Mouse (Mus musculus) brain, embryonic 14.5 days (tissue): Measurements from ENCODE around the gene Cmip. TPM values are rescaled to one million over a fixed set of nuclear protein-coding genes. Genes with fewer than 3 reads are reported as not detected.

ENCODE experiments used
- DNase-seq: peaks from one replicate; pipeline ENCODE4 v3.0.0-alpha.2; 2011; ENCODE audit warnings: low read depth
- CTCF ChIP-seq: fragments of 200-500 bp; IDR thresholded peaks from 2 replicates; pipeline ENCODE4 v1.5.1; 2012; ENCODE audit warnings: inconsistent platforms, mild to moderate bottlenecking, moderate library complexity, borderline replicate concordance; ENCODE audit not compliant: insufficient read depth, insufficient read length; ENCODE audit errors: extremely low read depth
- POLR2A ChIP-seq: fragments of 200-500 bp; IDR thresholded peaks from 2 replicates; pipeline ENCODE4 v1.6.1; 2012; ENCODE audit warnings: mild to moderate bottlenecking, inconsistent platforms, borderline replicate concordance; ENCODE audit not compliant: poor library complexity, insufficient read depth, insufficient read length, severe bottlenecking; ENCODE audit errors: extremely low read depth
- polyA plus RNA-seq: library from polyadenylated mRNA; depleted of rRNA; stranded (reverse); fragments of >200 nt; gene quantifications from 2 replicates; pipeline ENCODE4 v1.2.3, GENCODE M21; 2012

Gene Cmip
- polyA plus RNA-seq, 1 experiment = 205 TPM

DNA sequence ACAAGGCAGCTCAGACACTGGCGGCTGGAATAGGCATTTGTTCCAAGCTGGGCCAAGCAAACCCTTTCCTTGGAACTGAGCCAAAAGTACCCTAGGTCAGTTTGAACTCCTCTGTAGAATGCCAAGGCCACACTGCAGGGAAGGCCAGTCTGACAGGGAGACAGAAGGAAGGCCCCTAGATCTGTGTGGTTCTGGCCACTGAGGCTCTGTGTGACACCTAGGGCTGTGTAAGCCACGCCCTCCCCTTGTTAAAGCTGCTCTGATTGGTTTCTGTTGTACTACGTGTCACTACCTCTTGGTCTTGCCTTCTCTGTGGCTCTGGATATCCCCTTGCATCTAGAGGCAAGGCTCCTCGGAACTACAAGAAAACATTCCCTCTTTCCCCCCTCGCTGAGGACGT is 12.3 kb upstream of the Cmip start:
- TF ChIP-seq POLR2A = no peak
- TF ChIP-seq CTCF = no peak
- DNase-seq = no peak

DNA sequence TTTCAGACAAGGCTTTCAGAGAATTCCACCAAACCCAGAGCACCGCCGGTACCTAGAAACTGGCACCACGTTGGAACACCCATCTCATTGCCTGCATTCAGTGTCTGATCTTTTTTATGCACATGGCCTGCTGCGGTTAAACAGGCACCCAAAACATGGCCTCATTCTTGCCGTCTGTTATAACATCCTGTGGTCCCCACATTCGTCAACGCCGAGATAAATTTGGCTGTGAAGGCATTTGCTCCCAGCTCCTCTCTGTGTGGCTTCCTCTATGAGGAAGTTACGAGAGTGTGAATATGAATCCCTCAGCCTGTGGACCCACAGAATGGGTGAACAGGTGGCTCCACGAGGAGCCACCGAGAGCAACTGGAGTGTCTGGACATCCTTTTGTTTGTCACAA is 8.5 kb upstream of the Cmip start:
- TF ChIP-seq CTCF = no peak
- TF ChIP-seq POLR2A = no peak
- no peak for DNase-seq

DNA sequence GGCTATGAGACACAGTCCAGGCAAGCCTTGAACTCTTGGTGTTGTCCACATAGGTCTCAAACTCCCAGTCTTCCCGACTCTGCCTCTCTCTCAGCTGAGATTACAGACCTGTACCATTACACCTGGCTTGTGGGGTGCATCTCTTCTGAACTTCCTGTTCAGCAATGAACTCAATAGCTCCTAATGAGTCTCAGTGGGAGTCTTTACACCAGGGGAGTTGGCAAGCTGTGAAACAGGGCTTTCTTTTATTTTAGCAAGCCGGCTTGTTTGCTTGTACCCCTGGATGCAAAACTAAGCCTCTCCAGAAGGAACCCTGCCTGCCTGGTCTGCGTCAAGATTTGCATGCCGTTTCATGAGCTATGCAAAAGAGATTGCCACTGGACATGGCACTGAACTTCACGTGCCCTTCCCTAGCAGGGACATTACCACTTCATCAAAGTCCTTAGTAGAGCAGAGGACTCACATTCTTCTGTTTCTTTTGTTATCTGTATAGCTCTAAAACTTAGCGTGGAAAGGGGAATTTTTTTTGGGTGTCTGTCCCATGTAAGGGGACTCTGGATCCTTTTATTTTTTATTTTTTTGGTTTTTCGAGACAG is 5.7 kb upstream of the Cmip start:
- no peak for DNase-seq
- no peak for TF ChIP-seq CTCF

DNA sequence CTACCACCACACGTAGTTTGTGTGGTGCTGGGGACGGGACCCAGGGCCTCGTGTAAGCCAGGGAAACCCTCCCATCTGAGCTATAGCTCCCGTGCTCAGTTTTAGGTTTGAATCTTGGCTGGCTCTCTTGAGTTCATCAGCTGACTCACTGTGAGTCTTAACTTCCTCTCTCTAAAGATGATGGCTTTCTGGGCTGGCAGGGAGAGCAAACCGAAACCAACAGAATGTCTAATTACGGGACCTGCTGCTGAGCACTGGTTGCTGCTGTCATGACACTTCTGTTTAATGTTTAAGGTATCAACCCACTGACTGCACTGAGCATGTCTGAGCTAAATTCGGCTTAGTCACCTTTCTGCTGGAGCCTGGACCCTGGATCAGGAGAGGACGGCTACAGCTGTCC is 4.2 kb upstream of the Cmip start:
- no peak for DNase-seq
- TF ChIP-seq POLR2A = no peak
- TF ChIP-seq CTCF = no peak

- DNase-seq = no peak
- no peak for TF ChIP-seq CTCF
- no peak for TF ChIP-seq POLR2A
These were observed 3.2 kb upstream of the Cmip start for GRCm38 (mm10) chr8:117253390-117254269.

DNA sequence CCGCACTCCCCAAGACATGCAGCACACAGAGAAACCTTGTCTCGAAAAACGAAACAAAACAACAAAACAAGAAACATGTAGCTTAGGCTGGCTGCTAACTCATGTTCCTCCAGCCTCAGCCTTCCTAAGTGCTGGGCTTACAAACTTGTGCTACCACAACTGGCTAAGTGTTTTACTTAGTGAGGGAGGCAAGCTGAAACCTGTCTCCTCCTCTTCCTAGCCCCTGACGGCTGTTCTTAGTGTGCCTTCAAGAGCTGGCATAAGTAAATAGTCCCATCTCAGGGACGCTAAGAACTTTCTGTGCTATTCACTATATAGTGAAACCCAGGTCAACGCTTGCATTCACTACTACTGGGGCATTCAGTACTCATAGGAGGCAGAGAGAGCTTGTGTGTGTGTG is 2.4 kb upstream of the Cmip start:
- no peak for TF ChIP-seq POLR2A
- TF ChIP-seq CTCF = no peak
- no peak for DNase-seq

- peak; percentile 96 for DNase-seq
- TF ChIP-seq CTCF (no peak), POLR2A (peak; percentile 86)
These were observed 449 bp upstream of the Cmip start for GRCm38 (mm10) chr8:117256292-117256938.

DNA sequence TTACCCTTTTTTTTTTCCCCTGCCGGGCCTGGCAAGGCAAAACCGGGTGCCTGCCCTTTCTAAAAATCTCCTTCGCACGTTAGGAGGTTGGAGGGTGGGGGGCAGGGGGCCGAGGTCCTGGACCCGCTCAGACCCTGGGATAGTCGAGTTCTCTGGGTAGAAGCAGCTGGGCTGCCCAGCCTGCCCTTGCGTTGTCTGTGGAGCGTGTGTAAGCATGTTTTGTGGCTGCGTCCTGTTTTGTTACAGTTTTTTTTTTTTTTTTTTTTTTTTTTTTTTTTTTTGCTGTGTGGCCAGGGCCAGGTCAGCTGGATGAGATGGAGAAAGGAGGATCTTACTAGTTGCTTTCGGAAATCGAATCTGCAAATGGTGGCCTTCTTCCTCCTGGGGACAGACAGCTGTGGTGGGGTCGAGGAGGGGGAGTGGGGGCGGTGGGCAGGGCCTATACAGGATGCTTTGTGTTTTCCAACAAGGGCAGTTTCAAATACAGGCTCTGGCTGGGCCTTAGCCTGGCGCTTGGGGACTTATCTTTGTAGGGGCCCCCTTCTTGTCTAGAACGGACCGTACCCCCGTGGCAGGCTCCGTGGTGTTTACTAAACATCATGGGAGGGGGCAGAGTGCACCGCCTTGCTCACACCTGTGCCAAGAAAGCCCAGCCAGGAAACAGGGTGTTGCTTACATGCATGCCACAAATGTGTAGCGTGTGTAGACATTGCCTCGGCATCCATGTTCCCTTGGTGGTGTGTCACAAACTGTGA is 1.1 kb downstream of the Cmip start:
- DNase-seq = peak; percentile 84
- TF ChIP-seq CTCF (no peak), POLR2A (peak; percentile 24; the same call in 1 of the 2 replicates)

GRCm38 (mm10) chr8:117258576-117259040 is 1.7 kb downstream of the Cmip start:
- DNase-seq = no peak

DNA sequence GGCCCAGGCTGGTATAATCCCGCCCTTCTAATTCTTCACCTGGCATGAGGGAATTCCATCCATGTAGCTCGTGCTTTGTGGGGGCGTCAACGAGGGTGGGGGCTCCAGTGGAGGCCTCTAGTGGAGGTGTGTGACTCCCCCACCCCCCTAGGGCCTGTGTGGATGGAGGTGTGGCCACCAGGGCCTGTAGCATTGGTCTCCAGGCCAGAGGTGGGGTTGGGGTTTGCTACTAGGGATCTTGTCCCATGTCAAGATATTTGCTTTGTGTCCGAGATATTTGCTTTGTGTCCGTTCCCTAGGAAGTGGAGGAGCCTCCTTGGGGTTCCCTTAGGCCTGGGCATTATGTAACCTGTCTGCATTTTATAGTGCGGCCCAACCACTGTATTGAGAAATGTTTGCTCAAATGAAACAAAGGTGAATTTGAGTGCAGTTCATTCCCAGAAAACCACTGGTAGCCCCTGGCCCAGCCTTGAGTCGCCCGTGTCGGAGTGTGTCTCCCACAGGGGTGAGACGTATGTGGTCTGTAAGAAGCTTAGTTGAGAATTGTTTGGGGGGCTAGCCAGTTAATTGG is 2.7 kb downstream of the Cmip start:
- TF ChIP-seq CTCF = no peak
- TF ChIP-seq POLR2A = no peak
- DNase-seq = peak; percentile 35

More at GRCm38 (mm10) chr8:117258576-117259040, 1.7 kb downstream of the Cmip start:
- TF ChIP-seq CTCF (no peak), POLR2A (no peak)

DNA sequence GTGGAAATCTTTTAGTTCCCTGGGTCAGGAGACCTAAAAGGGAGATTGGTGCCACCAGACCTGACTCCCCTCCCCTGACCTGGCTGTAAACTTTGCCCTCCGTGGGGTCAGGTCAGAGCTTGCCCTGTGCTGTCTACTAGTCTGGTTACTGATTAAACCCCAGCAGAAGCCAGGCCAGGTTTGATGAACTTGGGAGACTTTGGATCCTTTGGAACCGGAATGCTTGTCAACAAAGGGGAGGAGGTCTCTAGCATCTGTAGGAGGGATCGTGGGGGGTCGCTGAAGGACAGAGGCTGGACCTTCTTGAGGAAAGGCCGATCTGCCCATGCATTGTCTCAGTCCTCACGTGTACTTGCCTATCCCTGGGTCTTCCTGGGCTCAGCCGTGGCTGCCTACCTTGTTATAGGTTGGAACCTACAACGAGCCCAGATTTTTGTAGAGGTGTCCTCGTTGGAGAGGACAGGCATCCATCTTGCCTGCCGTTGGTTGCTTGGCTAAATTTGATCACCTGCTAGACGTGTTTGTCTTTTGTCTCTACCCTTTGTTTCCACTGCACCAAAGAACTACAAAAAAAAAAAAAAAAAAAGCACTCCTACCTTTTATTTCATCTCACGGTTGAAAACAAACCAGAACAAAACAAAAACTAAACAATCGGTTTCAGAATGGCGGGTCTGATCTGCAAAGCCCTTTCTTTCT is 3.5 kb downstream of the Cmip start:
- TF ChIP-seq CTCF = no peak
- TF ChIP-seq POLR2A = no peak
- DNase-seq = peak; percentile 43
